Mouse (Mus musculus): Measurements from ENCODE around the gene Kif6.

The Kif6 gene

GRCm38 (mm10) chr17:49614577-49615235 lies at the start of gene Kif6:
TSS of gene Kif6 (plus strand) at chr17:49615136.
- no peak for DNase-seq (ENCODE audit: low read depth, low spot score)

GRCm38 (mm10) chr17:49568717-49569116 lies 46.2 kb upstream of the Kif6 start:
- DNase-seq (ENCODE audit: low read depth, low spot score): no peak

GRCm38 (mm10) chr17:49577321-49577720 lies 37.6 kb upstream of the Kif6 start:
- DNase-seq (ENCODE audit: low read depth, low spot score): no peak

GRCm38 (mm10) chr17:49582471-49582870 lies 32.5 kb upstream of the Kif6 start:
- DNase-seq (ENCODE audit: low read depth, low spot score): no peak

- DNase-seq (ENCODE audit: low read depth, low spot score): no peak
Measured at GRCm38 (mm10) chr17:49590051-49590450, 24.9 kb upstream of the Kif6 start.

GRCm38 (mm10) chr17:49605397-49605796 lies 9.5 kb upstream of the Kif6 start:
- DNase-seq (ENCODE audit: low read depth, low spot score): no peak

- DNase-seq (ENCODE audit: low read depth, low spot score): no peak
Measured at GRCm38 (mm10) chr17:49607351-49608027, 7.4 kb upstream of the Kif6 start.

GRCm38 (mm10) chr17:49610296-49610695 lies 4.6 kb upstream of the Kif6 start:
- no peak for DNase-seq (ENCODE audit: low read depth, low spot score)

GRCm38 (mm10) chr17:49615241-49615651 lies 310 bp downstream of the Kif6 start:
- no peak for DNase-seq (ENCODE audit: low read depth, low spot score)

- DNase-seq (ENCODE audit: low read depth, low spot score): no peak
Measured at GRCm38 (mm10) chr17:49624572-49624971, 9.6 kb downstream of the Kif6 start.

- no peak for DNase-seq (ENCODE audit: low read depth, low spot score)
Measured at GRCm38 (mm10) chr17:49627011-49627794, 12.3 kb downstream of the Kif6 start.

- no peak for DNase-seq (ENCODE audit: low read depth, low spot score)
Measured at GRCm38 (mm10) chr17:49628875-49629274, 13.9 kb downstream of the Kif6 start.

- DNase-seq (ENCODE audit: low read depth, low spot score): no peak
Measured at GRCm38 (mm10) chr17:49633041-49633440, 18.1 kb downstream of the Kif6 start.

- no peak for DNase-seq (ENCODE audit: low read depth, low spot score)
Measured at GRCm38 (mm10) chr17:49641903-49642302, 27.0 kb downstream of the Kif6 start.

- no peak for DNase-seq (ENCODE audit: low read depth, low spot score)
Measured at GRCm38 (mm10) chr17:49642336-49642735, 27.4 kb downstream of the Kif6 start.

- DNase-seq (ENCODE audit: low read depth, low spot score): no peak
Measured at GRCm38 (mm10) chr17:49642889-49643490, 28.1 kb downstream of the Kif6 start.

GRCm38 (mm10) chr17:49646267-49646666 lies 31.3 kb downstream of the Kif6 start:
- no peak for DNase-seq (ENCODE audit: low read depth, low spot score)

- DNase-seq (ENCODE audit: low read depth, low spot score): no peak
Measured at GRCm38 (mm10) chr17:49648970-49649369, 34.0 kb downstream of the Kif6 start.

- no peak for DNase-seq (ENCODE audit: low read depth, low spot score)
Measured at GRCm38 (mm10) chr17:49649394-49649793, 34.5 kb downstream of the Kif6 start.

GRCm38 (mm10) chr17:49650366-49650765 lies 35.4 kb downstream of the Kif6 start:
- no peak for DNase-seq (ENCODE audit: low read depth, low spot score)

GRCm38 (mm10) chr17:49652357-49652756 lies 37.4 kb downstream of the Kif6 start:
- DNase-seq (ENCODE audit: low read depth, low spot score): no peak

GRCm38 (mm10) chr17:49652800-49653199 lies 37.9 kb downstream of the Kif6 start:
- DNase-seq (ENCODE audit: low read depth, low spot score): no peak
